Mouse (Mus musculus) intestine, postnatal 0 days (tissue): ENCODE measurements at regions not wholly inside any gene's neighbourhood (a gene's known extent, or its start where the extent isn't known, plus 50 kb on each side); places are given as distances from the start of the nearest gene placed in this dataset.

Experiments
- ATAC-seq: fragments of 200-750 bp; cut with Nextera tagmentation; 2 replicates; pipeline ENCODE4 v1.8.0; 2017; ENCODE audit warnings: mild to moderate bottlenecking, moderate TSS enrichment, moderate library complexity
- H3K27ac ChIP-seq: fragments of 300-500 bp; sonication (generic); 2 replicates; pipeline ENCODE4 v1.5.1; 2014; ENCODE audit warnings: mild to moderate bottlenecking, low read depth, low read length, moderate library complexity
- H3K27me3 ChIP-seq: fragments of 300-500 bp; sonication (generic); replicated peaks from 2 replicates; pipeline ENCODE4 v1.6.1; 2014; ENCODE audit warnings: low read length, mixed read lengths; ENCODE audit not compliant: control insufficient read depth, insufficient read depth
- H3K36me3 ChIP-seq: fragments of 300-500 bp; sonication (generic); 2 replicates; pipeline ENCODE4 v1.6.1; 2014; ENCODE audit warnings: mild to moderate bottlenecking, moderate library complexity; ENCODE audit not compliant: control insufficient read depth, insufficient read depth
- H3K4me1 ChIP-seq: fragments of 300-500 bp; sonication (generic); replicated peaks from 2 replicates; pipeline ENCODE4 v1.6.1; 2014; ENCODE audit warnings: antibody characterized with exemption, low read length, mixed read lengths; ENCODE audit not compliant: control insufficient read depth, insufficient read depth
- H3K4me2 ChIP-seq: fragments of 300-500 bp; sonication (generic); replicated peaks from 2 replicates; pipeline ENCODE4 v1.6.1; 2014; ENCODE audit warnings: low read depth, mild to moderate bottlenecking, moderate library complexity
- H3K4me3 ChIP-seq: fragments of 300-500 bp; sonication (generic); 2 replicates; pipeline ENCODE4 v1.5.1; 2014; ENCODE audit warnings: low read depth, low read length
- H3K9ac ChIP-seq: fragments of 300-500 bp; sonication (generic); 2 replicates; pipeline ENCODE4 v1.6.1; 2014; ENCODE audit warnings: mild to moderate bottlenecking, low read depth, low read length
- H3K9me3 ChIP-seq: fragments of 300-500 bp; sonication (generic); 2 replicates; pipeline ENCODE4 v1.6.1; 2016; ENCODE audit warnings: mixed run types; ENCODE audit not compliant: control insufficient read depth
- CTCF ChIP-seq: sonication (generic); IDR thresholded peaks from 2 replicates; pipeline ENCODE4 v1.5.1; 2016; ENCODE audit warnings: low read depth, mild to moderate bottlenecking, control low read depth, antibody characterized with exemption, moderate library complexity
- WGBS: fragments of 180-500 bp; shearing (Covaris S2); extraction: QIAGEN DNeasy Blood & Tissue Kit; methylation state at CpG from one replicate; pipeline ENCODE4 v1.1.7; 2014; 5-methylcytosine and 5-hydroxymethylcytosine counted together

DNA sequence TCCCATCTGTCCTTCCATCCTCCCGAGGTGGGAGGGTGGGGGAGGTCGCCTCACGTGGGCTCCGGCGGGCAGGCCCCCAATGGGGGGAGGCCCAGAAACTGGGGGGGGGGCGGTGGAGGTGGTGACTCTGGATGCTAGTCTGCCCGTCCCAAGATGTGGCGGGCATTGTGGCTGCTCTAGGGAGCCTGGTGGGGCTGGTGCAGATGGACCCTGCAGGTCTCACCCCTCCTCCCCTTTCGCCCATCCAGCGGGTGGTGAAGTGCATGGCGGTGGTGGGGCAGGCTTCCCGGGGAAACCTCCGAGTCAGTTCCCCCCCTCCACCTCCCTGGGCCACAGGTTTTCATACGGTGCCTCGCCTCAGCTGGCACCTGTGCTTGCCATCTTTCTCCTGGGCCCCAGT is 88.6 kb downstream of the Inhba start:
- Histone ChIP-seq H3K4me3 (no peak overlapping the region), H3K36me3 (no peaks in the 10 kb centered on the region), H3K9ac (no peak overlapping the region), H3K4me1 (no peaks in the 10 kb centered on the region), H3K4me2 (no peak overlapping the region), H3K9me3 (no peaks in the 10 kb centered on the region), H3K27me3 (no peaks in the 10 kb centered on the region), H3K27ac (no peak overlapping the region)
- no peak for ATAC-seq
- no peak for TF ChIP-seq CTCF
- 87% methylated on average over 14 of the region's 15 CpGs for WGBS

- H3K9ac ChIP-seq, result no peak overlapping the region
- no peaks in the 10 kb centered on the region for H3K9me3 ChIP-seq
- no peak for ATAC-seq
- no peaks in the 10 kb centered on the region for H3K4me1 ChIP-seq
- no peak overlapping the region for H3K27ac ChIP-seq
- H3K27me3 ChIP-seq, result no peaks in the 10 kb centered on the region
- no peak for TF ChIP-seq CTCF
- WGBS, result 56% methylated on average over 2 of the region's 2 CpGs
- no peak overlapping the region for H3K4me3 ChIP-seq
- H3K4me2 ChIP-seq, result no peak overlapping the region
- H3K36me3 ChIP-seq, result no peaks in the 10 kb centered on the region
Measured at GRCm38 (mm10) chr13:16114837-16115236, 103.2 kb downstream of the Inhba start.

DNA sequence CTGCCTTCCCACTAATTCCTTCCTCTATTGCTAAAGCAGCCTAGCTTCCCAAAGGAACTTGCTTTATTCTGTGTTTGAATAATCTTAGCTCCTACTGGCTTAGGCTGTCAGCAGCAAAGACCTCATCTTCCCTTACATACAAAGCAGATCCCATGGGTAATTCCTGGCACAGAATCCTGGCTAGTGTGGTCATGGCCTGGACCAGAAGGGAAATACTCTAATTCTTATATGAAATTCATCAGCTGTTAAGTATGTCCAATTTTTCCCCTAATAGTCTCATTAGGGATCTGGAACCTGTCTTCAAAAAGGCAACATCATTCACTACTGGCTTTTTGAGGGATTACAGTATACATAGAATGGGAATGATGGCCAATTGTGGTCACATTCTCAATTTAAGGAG is 135.0 kb downstream of the Inhba start:
- Histone ChIP-seq H3K9ac (no peak overlapping the region), H3K36me3 (no peaks in the 10 kb centered on the region), H3K9me3 (no peaks in the 10 kb centered on the region), H3K27me3 (no peaks in the 10 kb centered on the region), H3K4me1 (no peaks in the 10 kb centered on the region), H3K4me3 (no peak overlapping the region), H3K4me2 (no peak overlapping the region), H3K27ac (no peak overlapping the region)
- ATAC-seq, result no peak
- TF ChIP-seq CTCF, result no peak

GRCm38 (mm10) chr13:16154926-16155325 is 143.3 kb downstream of the Inhba start:
- no peak overlapping the region for H3K27ac ChIP-seq
- TF ChIP-seq CTCF, result no peak
- 93% methylated on average over 1 of the region's 1 CpGs for WGBS

DNA sequence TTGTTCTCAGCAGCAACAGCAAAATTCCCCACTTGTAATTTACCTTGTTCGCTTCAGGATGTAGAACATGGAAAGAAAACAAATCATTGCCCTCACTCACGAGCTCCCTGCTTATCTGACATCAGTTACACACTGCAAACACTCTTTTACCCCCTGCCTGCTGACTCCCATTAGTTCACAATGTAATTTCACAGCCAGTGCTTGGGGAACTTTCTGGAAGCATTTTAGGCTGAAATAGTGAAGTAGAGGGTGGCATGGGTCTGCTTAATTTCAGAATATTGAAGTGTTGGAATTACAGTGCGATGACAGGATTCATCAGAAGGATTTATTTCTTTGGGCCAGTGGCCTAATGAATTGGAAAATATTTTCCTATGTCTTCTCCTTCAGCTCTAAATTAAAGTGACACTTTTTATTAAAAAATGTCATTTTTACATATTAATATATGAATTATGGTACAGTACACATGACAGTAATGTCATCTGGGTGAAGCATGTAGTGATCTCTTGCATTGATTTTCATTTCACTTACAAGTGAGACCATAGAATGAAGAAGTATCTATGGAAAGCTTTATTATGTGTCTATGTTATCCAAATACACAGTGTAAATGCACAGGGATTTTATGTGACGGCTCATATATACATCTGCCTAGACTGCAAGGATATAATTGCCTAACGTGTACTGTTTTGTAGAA is 153.7 kb downstream of the Inhba start:
- ATAC-seq, result no peak
- no peak overlapping the region for H3K4me3 ChIP-seq
- H3K27me3 ChIP-seq, result no peaks in the 10 kb centered on the region
- H3K9ac ChIP-seq, result no peak overlapping the region
- H3K4me2 ChIP-seq, result no peak overlapping the region
- H3K36me3 ChIP-seq, result no peaks in the 10 kb centered on the region
- no peak overlapping the region for H3K27ac ChIP-seq
- no peaks in the 10 kb centered on the region for H3K4me1 ChIP-seq
- 60% methylated on average over 5 of the region's 5 CpGs for WGBS
- no peak for TF ChIP-seq CTCF
- H3K9me3 ChIP-seq, result no peaks in the 10 kb centered on the region

More at GRCm38 (mm10) chr13:16154926-16155325, 143.3 kb downstream of the Inhba start:
- Histone ChIP-seq H3K9me3 (no peaks in the 10 kb centered on the region), H3K4me2 (no peak overlapping the region), H3K4me1 (no peaks in the 10 kb centered on the region), H3K9ac (no peak overlapping the region), H3K36me3 (no peaks in the 10 kb centered on the region), H3K27me3 (no peaks in the 10 kb centered on the region), H3K4me3 (no peak overlapping the region)
- ATAC-seq, result no peak

- no peak overlapping the region for H3K4me3 ChIP-seq
- H3K4me1 ChIP-seq, result no peaks in the 10 kb centered on the region
- H3K27me3 ChIP-seq, result no peaks in the 10 kb centered on the region
- no peaks in the 10 kb centered on the region for H3K9me3 ChIP-seq
- H3K36me3 ChIP-seq, result no peaks in the 10 kb centered on the region
- ATAC-seq, result no peak
- H3K4me2 ChIP-seq, result no peak overlapping the region
- 78% methylated on average over 1 of the region's 1 CpGs for WGBS
- H3K9ac ChIP-seq, result no peak overlapping the region
- no peak for TF ChIP-seq CTCF
- H3K27ac ChIP-seq, result no peak overlapping the region
Measured at GRCm38 (mm10) chr13:16196692-16197091, 185.0 kb downstream of the Inhba start.

DNA sequence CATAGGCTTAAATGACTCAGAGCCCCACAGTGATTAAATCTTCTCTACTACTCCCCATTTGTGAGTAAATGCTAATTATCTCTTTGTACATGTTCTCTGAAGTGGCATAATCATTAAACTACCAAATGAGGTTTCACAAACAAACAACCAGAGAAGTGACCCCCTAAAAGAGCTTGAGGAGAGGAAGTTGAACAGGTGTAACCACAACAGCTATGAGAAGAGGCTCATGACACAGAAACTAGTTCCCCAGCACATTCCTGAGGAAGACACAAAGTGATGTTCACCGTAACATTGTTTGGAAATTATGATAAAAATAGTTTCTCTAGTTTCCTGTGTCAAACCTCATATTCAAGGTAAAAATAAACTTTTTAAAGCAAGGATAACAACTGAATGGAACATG is 188.4 kb downstream of the Inhba start:
- H3K4me2 ChIP-seq, result no peak overlapping the region
- no peak for ATAC-seq
- no peaks in the 10 kb centered on the region for H3K36me3 ChIP-seq
- H3K4me1 ChIP-seq, result no peaks in the 10 kb centered on the region
- H3K9me3 ChIP-seq, result no peaks in the 10 kb centered on the region
- 72% methylated on average over 1 of the region's 1 CpGs for WGBS
- no peak overlapping the region for H3K9ac ChIP-seq
- H3K27ac ChIP-seq, result no peak overlapping the region
- TF ChIP-seq CTCF, result no peak
- H3K27me3 ChIP-seq, result no peaks in the 10 kb centered on the region
- H3K4me3 ChIP-seq, result no peak overlapping the region
